Mouse (Mus musculus): ENCODE results near the gene Tmem198.

DNA sequence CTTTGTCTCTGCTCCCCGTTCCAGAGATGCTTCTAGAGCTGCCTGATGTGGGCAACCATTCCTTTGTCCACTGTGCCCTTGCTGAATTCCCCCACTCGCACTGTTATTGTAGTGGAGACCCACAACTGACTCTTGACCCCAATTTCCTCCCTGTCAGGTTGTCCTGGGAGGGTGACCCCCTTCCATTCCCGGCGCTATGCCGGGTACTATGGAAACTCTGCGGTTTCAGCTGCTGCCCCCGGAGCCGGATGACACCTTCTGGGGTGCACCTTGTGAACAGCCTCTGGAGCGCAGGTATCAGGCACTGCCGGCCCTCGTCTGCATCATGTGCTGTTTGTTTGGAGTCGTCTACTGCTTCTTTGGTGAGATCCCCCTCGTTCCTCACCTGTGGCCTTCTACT is 704 bp downstream of the Tmem198 start:
- TF ChIP-seq POLR2A (IDR thresholded peaks at IDR 0.05; ENCODE audit: control insufficient read depth, extremely low read depth, insufficient read depth, low read length, poor library complexity) (no peak), CTCF (IDR thresholded peaks at IDR 0.05; ENCODE audit: borderline replicate concordance, control insufficient read depth, extremely low read depth, insufficient read depth, low read length, poor library complexity) (no peak)

Measured in thymus, adult 2 months (tissue).